Mouse (Mus musculus) brown adipose tissue, adult 24 weeks (tissue): Measurements from ENCODE around the gene Trarg1. TPM values are rescaled to one million over a fixed set of nuclear protein-coding genes. Genes with fewer than 3 reads are reported as not detected.
A peak's percentile ranks its signal among the peaks of the same experiment; 100 is the strongest.

ENCODE experiments used
- H3K27ac ChIP-seq: fragments of 200-500 bp; replicated peaks from 2 replicates; pipeline ENCODE4 v1.5.1; 2012; ENCODE audit warnings: low read depth, mild to moderate bottlenecking, low read length
- H3K4me1 ChIP-seq: fragments of 200-500 bp; 2 replicates; pipeline ENCODE4 v1.6.1; 2012; ENCODE audit warnings: low read length, mixed read lengths; ENCODE audit not compliant: control insufficient read depth, insufficient read depth, insufficient read length
- H3K4me3 ChIP-seq: fragments of 200-500 bp; 2 replicates; pipeline ENCODE4 v1.5.1; 2012; ENCODE audit warnings: low read depth, mild to moderate bottlenecking, low read length, moderate library complexity; ENCODE audit not compliant: insufficient read depth
- polyA plus RNA-seq: library from polyadenylated mRNA; stranded (reverse); fragments of >200 nt; gene quantifications from 2 replicates; pipeline ENCODE4 v1.2.4, GENCODE M21; 2012; ENCODE audit not compliant: missing spikeins, insufficient read depth, insufficient read length

Gene Trarg1
- polyA plus RNA-seq, 1 experiment, result 368 TPM

GRCm38 (mm10) chr11:76661790-76662468, 17.7 kb upstream of the Trarg1 start:
- H3K4me3 ChIP-seq, result no peak overlapping the region
- no peak overlapping the region for H3K27ac ChIP-seq
- no peaks in the 10 kb centered on the region for H3K4me1 ChIP-seq

- H3K4me3 ChIP-seq, result peak overlapping the region; percentile 13; the same call in 1 of the 2 replicates
- H3K27ac ChIP-seq, result no peak overlapping the region
- no peaks in the 10 kb centered on the region for H3K4me1 ChIP-seq
Observed at GRCm38 (mm10) chr11:76666002-76666649, 13.5 kb upstream of the Trarg1 start.

GRCm38 (mm10) chr11:76667807-76668206, 11.8 kb upstream of the Trarg1 start:
- no peak overlapping the region for H3K4me3 ChIP-seq
- H3K27ac ChIP-seq, result no peak overlapping the region
- no peaks in the 10 kb centered on the region for H3K4me1 ChIP-seq

- Histone ChIP-seq H3K4me3 (peak within 1 kb of the TSS; percentile 13; the same call in 1 of the 2 replicates), H3K27ac (no peak within 1 kb of the TSS), H3K4me1 (no peaks in the 10 kb centered on the region)
Observed at GRCm38 (mm10) chr11:76671871-76672475, 7.6 kb upstream of the Trarg1 start, which contains the start of gene Bhlha9. TSS of gene Bhlha9 (plus strand) at chr11:76672470.

GRCm38 (mm10) chr11:76672561-76673384, 6.8 kb upstream of the Trarg1 start:
- Histone ChIP-seq H3K4me3 (peak overlapping the region; percentile 13; the same call in 1 of the 2 replicates), H3K4me1 (no peaks in the 10 kb centered on the region)

GRCm38 (mm10) chr11:76674199-76674598, 5.4 kb upstream of the Trarg1 start:
- no peak overlapping the region for H3K4me3 ChIP-seq

More at GRCm38 (mm10) chr11:76672561-76673384, 6.8 kb upstream of the Trarg1 start:
- H3K27ac ChIP-seq, result no peak overlapping the region

GRCm38 (mm10) chr11:76674704-76675103, 4.9 kb upstream of the Trarg1 start:
- no peak overlapping the region for H3K27ac ChIP-seq
- no peak overlapping the region for H3K4me3 ChIP-seq
- H3K4me1 ChIP-seq, result no peaks in the 10 kb centered on the region; the same call in 1 of the 2 replicates

More at GRCm38 (mm10) chr11:76674199-76674598, 5.4 kb upstream of the Trarg1 start:
- no peak overlapping the region for H3K27ac ChIP-seq
- H3K4me1 ChIP-seq, result no peaks in the 10 kb centered on the region; the same call in 1 of the 2 replicates

- Histone ChIP-seq H3K4me3 (peak overlapping the region; percentile 66), H3K4me1 (peaks cover 3% of the 10 kb centered on the region; the same call in 1 of the 2 replicates), H3K27ac (peak overlapping the region; percentile 90)
Observed at GRCm38 (mm10) chr11:76685604-76686003, 6.0 kb downstream of the Trarg1 start.

- Histone ChIP-seq H3K27ac (0 out of 2 replicates have a peak overlapping the region, but pooled peaks have one; percentile 3), H3K4me1 (peaks cover 5% of the 10 kb centered on the region), H3K4me3 (no peak overlapping the region)
Observed at GRCm38 (mm10) chr11:76692096-76692495, 12.5 kb downstream of the Trarg1 start.

GRCm38 (mm10) chr11:76695810-76696209, 16.2 kb downstream of the Trarg1 start:
- Histone ChIP-seq H3K4me3 (no peak overlapping the region), H3K4me1 (peaks cover 12% of the 10 kb centered on the region), H3K27ac (peak overlapping the region; percentile 32)

- peak overlapping the region; percentile 89 for H3K27ac ChIP-seq
- peaks cover 10% of the 10 kb centered on the region for H3K4me1 ChIP-seq
- 0 out of 2 replicates have a peak overlapping the region, but pooled peaks have one; percentile 2 for H3K4me3 ChIP-seq
Observed at GRCm38 (mm10) chr11:76699626-76700025, 20.0 kb downstream of the Trarg1 start.

GRCm38 (mm10) chr11:76707656-76708055, 28.0 kb downstream of the Trarg1 start:
- H3K4me1 ChIP-seq, result peaks cover 23% of the 10 kb centered on the region; the same call in 1 of the 2 replicates
- no peak overlapping the region for H3K4me3 ChIP-seq
- peak overlapping the region; percentile 96 for H3K27ac ChIP-seq

GRCm38 (mm10) chr11:76708066-76708465, 28.5 kb downstream of the Trarg1 start:
- H3K4me3 ChIP-seq, result no peak overlapping the region
- H3K4me1 ChIP-seq, result peaks cover 23% of the 10 kb centered on the region; the same call in 1 of the 2 replicates
- peak overlapping the region; percentile 100 for H3K27ac ChIP-seq

GRCm38 (mm10) chr11:76708881-76709280, 29.3 kb downstream of the Trarg1 start:
- Histone ChIP-seq H3K4me1 (peaks cover 23% of the 10 kb centered on the region; the same call in 1 of the 2 replicates), H3K27ac (peak overlapping the region; percentile 100), H3K4me3 (no peak overlapping the region)
